Mouse (Mus musculus) brain, adult 2 months (tissue): ENCODE results near the gene Ctcf.

ENCODE experiments used
- DNase-seq: peaks from one replicate; pipeline ENCODE4 v3.0.0; 2011; ENCODE audit warnings: low read depth, low spot score

Ctcf gene

DNA sequence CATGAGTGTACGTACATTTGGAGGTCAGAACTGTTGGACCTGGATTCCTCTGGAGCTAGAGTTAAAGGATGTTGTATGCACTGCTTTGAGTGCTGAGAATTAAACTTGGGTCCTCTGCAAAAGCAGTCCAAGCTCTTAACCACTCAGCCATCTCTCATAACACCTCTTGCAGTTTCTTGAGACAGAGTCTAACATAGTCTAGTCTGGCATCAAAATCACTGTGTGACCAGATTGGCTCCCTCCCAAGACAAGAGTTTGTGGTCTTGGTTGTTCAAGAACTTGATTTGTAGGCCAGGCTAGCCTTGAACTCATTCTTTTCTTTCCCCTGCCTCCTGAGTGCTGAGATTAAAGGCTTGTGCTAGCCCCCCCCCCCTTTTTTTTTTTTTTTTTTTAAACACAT is 12.6 kb downstream of the Ctcf start:
- DNase-seq = no peak

DNA sequence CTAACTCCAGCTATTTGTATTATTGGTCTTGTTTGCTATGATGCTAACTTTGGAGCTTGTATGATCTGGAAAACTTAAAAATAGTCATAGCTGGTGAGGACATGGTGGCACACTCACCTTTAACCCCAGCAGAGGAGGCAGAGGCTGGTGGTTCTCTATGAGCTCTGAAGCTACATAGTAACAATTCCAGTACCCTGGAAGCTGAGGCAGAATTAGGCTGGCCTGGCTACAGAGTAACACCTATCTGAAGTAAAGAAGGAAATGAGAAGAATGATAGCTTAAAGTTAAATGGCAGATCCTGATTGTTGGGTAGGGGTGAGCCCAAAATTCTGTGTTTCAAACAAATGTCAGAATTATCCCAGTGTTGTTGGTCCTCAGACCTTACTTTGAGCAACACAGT is 21.3 kb downstream of the Ctcf start:
- no peak for DNase-seq

DNA sequence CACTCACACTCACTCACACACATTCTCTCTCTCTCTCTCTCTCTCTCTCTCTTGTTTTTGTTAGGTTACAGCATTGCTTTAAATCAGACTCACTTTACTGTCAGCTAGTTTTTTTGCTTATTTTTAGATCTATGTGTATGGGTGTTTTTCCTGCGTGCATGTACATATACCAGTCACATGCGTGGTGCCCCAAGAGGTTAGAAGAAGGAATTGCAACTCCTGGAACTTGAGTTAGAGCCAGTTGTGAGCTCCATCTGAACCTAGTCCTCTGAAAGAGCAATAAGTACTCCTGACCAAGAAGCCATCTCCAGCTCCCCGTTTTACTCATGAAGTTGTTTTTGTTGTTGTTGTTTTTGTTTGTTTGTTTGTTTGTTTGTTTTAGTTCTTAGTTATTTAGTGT is 24.8 kb downstream of the Ctcf start:
- peak; percentile 70 for DNase-seq

DNA sequence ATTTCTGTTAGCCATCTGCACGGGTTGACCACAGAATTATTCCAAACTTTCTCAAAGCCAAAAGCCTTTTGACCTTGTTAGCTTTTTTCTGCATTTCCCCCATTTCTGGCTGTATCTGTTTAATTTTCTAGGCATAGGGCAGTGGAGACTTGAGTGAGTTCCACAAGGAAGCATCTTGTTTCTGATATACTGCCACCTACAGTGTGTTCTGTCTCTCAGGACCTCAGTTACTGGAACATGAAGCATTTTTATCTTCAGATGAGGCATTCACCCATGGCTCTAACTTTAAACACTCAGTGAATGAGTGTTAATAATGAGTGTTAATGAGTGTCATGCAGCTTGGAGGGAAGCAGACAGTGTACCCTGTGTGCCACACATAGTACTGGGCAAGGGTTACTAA is 41.5 kb downstream of the Ctcf start:
- DNase-seq = no peak

- DNase-seq = no peak
Measured at GRCm38 (mm10) chr8:105685325-105685724, 49.0 kb downstream of the Ctcf start.

- DNase-seq = no peak
Measured at GRCm38 (mm10) chr8:105685796-105686308, 49.5 kb downstream of the Ctcf start, which contains the start of gene Carmil2. TSS of gene Carmil2 (plus strand) at chr8:105686274.

DNA sequence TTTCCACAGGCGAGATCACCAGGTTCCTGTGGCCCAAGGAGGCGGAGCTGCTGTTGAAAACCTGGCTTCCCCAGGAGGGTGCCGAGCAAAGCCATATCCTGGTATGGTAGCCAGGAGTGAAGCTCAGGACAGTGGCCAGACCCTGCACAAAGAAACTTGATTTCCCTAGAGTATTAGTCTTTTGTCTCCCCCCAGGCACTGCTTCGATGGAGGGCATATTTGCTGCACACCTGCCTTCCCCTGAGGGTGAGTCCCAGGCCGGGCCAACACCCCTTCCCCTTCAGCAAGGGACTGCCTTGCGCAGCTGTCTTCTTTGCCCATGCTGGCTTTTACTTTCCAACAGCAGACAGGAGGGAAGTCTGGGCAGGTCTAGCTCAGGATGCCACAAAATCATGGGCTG is 50.2 kb downstream of the Ctcf start:
- DNase-seq = no peak

DNA sequence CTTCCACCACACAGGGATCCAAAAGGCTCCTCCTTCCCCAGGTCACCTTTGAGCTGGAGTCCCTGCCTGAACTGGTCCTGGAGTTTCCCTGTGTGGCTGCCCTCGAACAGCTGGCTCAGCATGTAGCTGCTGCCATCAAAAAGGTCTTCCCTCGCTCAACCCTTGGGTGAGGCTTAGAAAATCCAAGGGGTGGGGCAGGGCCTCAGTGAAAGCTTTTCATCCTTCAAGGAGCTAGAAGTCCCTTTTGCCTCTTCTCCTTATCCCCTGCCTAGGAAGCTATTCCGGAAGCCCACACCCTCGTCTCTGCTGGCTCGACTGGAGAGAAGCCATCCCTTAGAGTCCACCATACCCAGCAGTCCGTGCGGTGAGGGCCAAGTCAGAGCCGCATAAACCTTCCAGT is 51.1 kb downstream of the Ctcf start:
- DNase-seq = no peak

- no peak for DNase-seq
Measured at GRCm38 (mm10) chr8:105688242-105688752, 51.9 kb downstream of the Ctcf start.

DNA sequence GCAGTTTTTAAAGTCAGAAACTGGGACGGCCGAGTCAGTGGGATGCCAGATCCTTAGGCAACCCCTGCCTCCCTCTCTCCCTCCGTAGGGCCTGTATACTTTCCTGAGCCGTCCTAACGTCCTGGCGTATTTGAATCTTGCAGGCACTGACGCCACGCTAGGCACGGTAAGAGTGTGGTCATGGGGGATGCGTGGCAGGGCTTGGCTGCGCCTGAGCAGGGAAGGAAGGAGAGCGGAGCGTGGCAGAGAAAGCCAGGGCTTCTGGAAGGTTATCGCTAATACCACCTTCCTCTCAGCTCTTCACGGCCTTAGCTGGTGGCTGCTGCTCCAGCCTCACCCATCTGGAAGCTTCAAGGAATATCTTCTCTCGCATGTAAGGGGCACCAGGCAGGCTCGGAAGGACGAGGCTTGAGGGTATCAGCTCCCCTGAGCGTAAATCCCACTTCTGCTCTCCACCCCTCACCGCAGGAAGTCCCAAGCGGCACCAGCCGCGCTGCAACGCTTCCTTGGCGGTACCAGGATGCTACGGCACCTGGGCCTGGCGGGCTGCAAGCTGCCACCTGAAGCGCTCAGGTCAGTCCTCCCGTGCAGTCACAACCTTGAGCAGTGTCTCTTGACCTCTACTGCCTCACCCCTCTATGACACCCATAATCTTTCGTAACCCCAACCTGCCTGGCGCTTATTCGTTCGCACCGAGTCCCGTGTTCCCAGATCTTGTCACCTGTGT is 53.1 kb downstream of the Ctcf start:
- no peak for DNase-seq

DNA sequence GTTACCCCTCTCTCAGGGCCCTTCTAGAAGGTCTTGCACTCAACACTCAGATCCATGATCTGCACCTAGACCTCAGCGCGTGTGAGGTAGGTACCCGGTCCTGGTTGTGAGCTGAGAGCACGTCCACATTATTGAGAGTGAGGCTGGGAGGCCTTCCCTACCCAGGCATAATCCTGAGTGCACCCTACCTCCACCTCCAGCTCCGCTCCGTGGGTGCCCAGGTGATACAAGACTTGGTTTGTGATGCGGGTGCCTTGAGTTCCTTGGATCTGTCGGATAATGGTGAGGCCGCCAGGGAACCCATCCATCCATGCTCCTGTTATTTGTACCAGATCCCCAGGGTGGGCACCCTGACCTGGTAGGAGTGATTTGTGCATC is 53.6 kb downstream of the Ctcf start:
- DNase-seq = no peak

- no peak for DNase-seq
Measured at GRCm38 (mm10) chr8:105690978-105691377, 54.6 kb downstream of the Ctcf start.

DNA sequence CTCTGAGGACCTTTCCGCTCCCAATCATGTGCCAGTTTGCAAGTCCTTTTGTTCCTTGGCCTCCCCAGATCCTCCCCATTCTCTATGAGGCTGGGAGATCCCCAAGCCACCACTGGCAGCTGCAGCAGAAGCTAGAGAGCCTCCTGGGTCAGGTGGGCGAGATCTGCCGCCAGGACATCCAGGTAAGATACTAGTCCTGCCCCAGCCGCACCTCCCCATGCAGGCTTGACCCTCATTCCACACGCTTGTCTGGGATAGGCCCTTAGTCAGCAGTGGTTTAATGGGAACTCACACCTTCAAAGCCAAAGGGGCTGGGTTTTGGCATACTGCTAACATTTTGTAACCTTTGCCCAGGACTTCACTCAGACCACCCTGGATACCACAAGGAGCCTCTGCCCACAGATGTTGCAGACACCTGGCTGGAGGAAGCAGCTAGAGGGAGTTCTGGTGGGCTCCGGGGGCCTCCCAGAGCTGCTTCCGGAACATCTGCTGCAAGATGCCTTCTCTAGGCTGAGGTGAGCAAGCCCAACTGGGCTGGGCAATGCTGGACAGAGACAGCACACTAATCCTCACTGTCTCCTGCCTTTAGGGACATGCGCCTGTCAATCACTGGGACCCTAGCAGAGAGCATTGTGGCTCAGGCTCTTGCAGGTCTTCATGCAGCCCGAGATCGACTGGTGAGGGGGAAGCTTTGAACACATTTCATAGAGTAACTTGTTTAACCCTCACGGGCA is 56.2 kb downstream of the Ctcf start:
- DNase-seq = no peak

- peak; percentile 91 for DNase-seq
Measured at GRCm38 (mm10) chr8:105693648-105694047, 57.3 kb downstream of the Ctcf start.

DNA sequence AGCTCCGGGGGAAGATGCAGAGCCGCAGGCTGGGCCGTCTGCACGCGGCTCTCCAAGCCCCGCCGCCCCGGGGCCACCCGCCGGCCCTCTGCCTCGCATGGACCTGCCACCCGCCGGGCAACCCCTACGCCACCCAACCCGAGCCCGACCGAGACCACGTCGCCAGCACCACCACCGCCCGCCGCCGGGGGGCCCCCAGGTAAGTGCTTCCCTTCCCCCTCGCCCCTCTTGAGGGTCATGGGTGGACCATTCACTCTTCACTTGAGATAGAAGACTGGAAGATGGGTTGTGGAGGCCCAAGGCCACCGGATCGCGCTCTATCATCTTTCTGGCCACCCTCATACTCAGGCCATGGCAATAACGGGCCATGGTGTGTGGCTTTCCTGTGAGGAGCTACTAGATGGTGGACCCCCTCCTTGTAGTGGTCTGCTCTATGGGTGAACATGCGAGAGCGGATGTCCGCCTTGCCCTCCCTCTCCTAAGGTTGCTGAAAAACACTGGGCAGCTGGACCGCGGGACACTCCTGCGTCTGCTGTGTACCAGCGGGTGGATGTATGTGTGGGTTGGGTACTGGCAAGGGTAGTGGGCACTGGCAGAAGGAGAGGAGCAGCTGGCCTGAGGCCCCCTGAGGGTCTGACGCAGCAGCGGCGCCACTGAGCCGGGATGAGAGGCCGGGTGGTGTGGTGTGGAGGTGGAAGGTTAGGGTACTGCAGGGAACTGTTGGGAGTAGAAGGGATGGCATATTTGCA is 57.9 kb downstream of the Ctcf start:
- peak; percentile 72 for DNase-seq

GRCm38 (mm10) chr8:105695080-105695780 is 58.9 kb downstream of the Ctcf start:
- DNase-seq = no peak

DNA sequence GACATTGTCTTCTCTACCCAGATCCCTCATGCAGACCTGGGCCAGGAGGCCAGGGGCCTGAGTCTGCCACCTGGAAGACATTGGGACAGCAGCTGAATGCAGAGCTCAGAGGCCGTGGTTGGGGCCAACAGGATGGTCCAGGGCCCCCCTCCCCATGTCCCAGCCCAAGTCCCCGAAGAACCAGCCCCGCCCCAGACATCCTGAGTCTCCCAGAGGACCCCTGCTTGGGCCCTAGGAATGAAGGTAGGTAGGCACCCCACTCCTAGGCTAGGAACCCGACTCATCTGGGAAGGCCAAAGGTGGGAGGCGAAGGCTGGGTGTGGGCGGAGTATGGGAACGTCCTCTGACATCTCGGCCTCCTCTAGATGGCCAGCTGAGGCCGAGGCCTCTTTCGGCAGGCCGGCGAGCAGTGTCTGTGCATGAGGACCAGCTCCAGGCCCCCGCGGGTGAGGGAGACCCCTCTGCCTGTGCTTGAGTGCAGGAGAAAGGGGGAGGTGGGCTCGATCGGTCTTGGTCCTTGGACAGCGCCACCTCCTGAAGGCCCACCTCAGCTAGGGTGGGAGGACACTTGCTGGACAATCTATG is 60.9 kb downstream of the Ctcf start:
- no peak for DNase-seq

- DNase-seq = no peak
Measured at GRCm38 (mm10) chr8:105698734-105699133, 62.4 kb downstream of the Ctcf start.

DNA sequence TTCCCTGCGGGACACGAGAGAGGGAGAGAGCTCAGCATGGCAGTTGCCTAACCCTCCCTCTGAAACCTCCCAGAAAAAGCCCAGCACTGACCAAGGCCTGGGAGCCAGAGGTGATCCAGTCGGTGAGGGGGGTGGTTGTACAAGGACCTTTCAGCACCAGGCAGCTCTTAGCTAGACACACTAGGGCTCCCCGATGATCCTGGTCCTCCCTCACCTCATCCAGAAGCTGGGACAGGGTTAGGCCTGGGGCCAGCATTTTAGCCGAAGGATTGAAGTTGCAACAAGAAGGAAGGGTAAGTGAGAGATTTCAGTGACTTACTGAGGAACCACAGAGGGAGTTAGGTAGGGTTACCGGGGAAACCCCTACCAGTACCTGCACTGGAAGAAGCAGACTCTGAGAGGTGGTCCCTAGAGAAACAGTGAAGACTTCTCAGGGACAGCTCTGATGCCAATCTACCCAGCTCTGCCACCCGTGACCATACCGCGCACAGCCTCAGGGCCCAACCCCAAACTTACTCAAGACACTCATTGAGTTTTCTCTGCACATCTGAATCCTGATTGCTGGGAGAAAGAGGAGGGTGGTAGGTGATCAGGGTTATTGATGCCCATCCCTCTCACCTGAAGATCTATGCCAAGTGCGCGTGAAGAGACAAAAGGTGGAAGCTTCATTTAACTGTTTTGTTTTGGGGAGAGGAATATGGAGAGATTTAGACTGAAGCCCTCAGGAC is 63.3 kb downstream of the Ctcf start:
- DNase-seq = no peak

DNA sequence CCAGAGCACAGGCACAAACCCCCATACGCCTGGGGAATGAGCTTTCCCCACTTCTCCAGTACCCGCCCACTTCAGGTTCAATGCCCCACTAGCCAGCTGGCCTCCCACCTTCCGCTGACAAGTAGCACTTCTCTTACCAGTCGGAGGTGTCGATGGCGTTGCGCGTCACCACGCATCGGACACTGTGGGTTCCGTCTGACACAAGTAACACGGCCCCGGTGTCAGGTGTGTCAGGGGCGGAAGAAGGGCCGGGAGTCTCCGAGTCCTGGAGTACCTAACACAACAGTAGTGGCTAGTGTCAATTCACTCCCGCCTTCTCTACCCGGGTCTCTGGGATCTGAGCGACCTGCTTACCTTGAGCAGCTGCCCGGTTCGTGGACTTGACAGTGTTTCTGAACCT is 64.2 kb downstream of the Ctcf start:
- peak; percentile 83 for DNase-seq
